Mouse (Mus musculus) liver, embryonic 15.5 days (tissue): ENCODE data around the gene Taok2. TPM values are rescaled to one million over a fixed set of nuclear protein-coding genes. Genes with fewer than 3 reads are reported as not detected.

Experiments
- ATAC-seq: fragments of 200-750 bp; cut with Nextera tagmentation; 2 replicates; pipeline ENCODE4 v1.8.0; 2017; ENCODE audit warnings: moderate number of reproducible peaks, mild to moderate bottlenecking, moderate library complexity; ENCODE audit not compliant: insufficient read depth
- H3K27ac ChIP-seq: fragments of 300-500 bp; sonication (generic); replicated peaks from 2 replicates; pipeline ENCODE4 v1.5.1; 2015; ENCODE audit warnings: mild to moderate bottlenecking, inconsistent platforms
- H3K27me3 ChIP-seq: fragments of 300-500 bp; sonication (generic); 2 replicates; pipeline ENCODE4 v1.6.1; 2015; ENCODE audit warnings: mild to moderate bottlenecking, inconsistent platforms
- H3K36me3 ChIP-seq: fragments of 300-500 bp; sonication (generic); replicated peaks from 2 replicates; pipeline ENCODE4 v1.6.1; 2015; ENCODE audit warnings: moderate library complexity, mild to moderate bottlenecking, inconsistent platforms
- H3K4me1 ChIP-seq: fragments of 300-500 bp; sonication (generic); replicated peaks from 2 replicates; pipeline ENCODE4 v1.6.1; 2015; ENCODE audit warnings: inconsistent platforms
- H3K4me2 ChIP-seq: fragments of 300-500 bp; sonication (generic); 2 replicates; pipeline ENCODE4 v1.6.1; 2015; ENCODE audit warnings: moderate library complexity, mild to moderate bottlenecking, inconsistent platforms
- H3K4me3 ChIP-seq: fragments of 300-500 bp; sonication (generic); replicated peaks from 2 replicates; pipeline ENCODE4 v1.5.1; 2015; ENCODE audit warnings: mild to moderate bottlenecking, inconsistent platforms
- H3K9ac ChIP-seq: fragments of 300-500 bp; sonication (generic); 2 replicates; pipeline ENCODE4 v1.6.1; 2015; ENCODE audit warnings: moderate library complexity, mild to moderate bottlenecking, inconsistent platforms
- H3K9me3 ChIP-seq: fragments of 300-500 bp; sonication (generic); replicated peaks from 2 replicates; pipeline ENCODE4 v1.6.1; 2016; ENCODE audit warnings: inconsistent platforms
- WGBS: fragments of 180-500 bp; shearing (Covaris S2); methylation state at CpG from one replicate; pipeline ENCODE4 v1.1.7; 2015; ENCODE audit warnings: mixed read lengths; ENCODE audit not compliant: insufficient replicate concordance; 5-methylcytosine and 5-hydroxymethylcytosine counted together
- polyA plus RNA-seq: library from polyadenylated mRNA; unstranded; fragments of >200 nt; fragmentation: Nextera tagmentation; extraction: Ambion mirVana; gene quantifications from 2 replicates; pipeline ENCODE4 v1.2.1, GENCODE M21; 2015

The Taok2 gene
- polyA plus RNA-seq, 1 experiment from 2014 or later: 11.3 TPM

GRCm38 (mm10) chr7:126825403-126825802, 59.1 kb downstream of the Taok2 start:
- WGBS: 25% methylated on average over 8 of the region's 8 CpGs
- peaks cover 80% of the 10 kb centered on the region for H3K27me3 ChIP-seq

GRCm38 (mm10) chr7:126823940-126824339, 60.6 kb downstream of the Taok2 start:
- 16% methylated on average over 10 of the region's 10 CpGs for WGBS
- Histone ChIP-seq H3K9ac (no peak overlapping the region), H3K4me3 (no peak overlapping the region), H3K27me3 (peaks cover 68% of the 10 kb centered on the region), H3K36me3 (no peaks in the 10 kb centered on the region), H3K4me2 (no peak overlapping the region), H3K9me3 (no peaks in the 10 kb centered on the region), H3K27ac (no peak overlapping the region), H3K4me1 (0 out of 2 replicates have a peak, but pooled peaks cover 8% of the 10 kb centered on the region)
- ATAC-seq: no peak

More at GRCm38 (mm10) chr7:126825403-126825802, 59.1 kb downstream of the Taok2 start:
- Histone ChIP-seq H3K36me3 (no peaks in the 10 kb centered on the region), H3K9me3 (no peaks in the 10 kb centered on the region), H3K4me1 (0 out of 2 replicates have a peak, but pooled peaks cover 8% of the 10 kb centered on the region), H3K4me3 (no peak overlapping the region), H3K4me2 (no peak overlapping the region), H3K27ac (no peak overlapping the region), H3K9ac (no peak overlapping the region)
- no peak for ATAC-seq

- no peaks in the 10 kb centered on the region for H3K9me3 ChIP-seq
- ATAC-seq: no peak
- H3K4me1 ChIP-seq: 0 out of 2 replicates have a peak, but pooled peaks cover 8% of the 10 kb centered on the region
- peaks cover 62% of the 10 kb centered on the region for H3K27me3 ChIP-seq
- H3K4me3 ChIP-seq: no peak overlapping the region
- no peaks in the 10 kb centered on the region for H3K36me3 ChIP-seq
- H3K27ac ChIP-seq: no peak overlapping the region
- 5% methylated on average over 18 of the region's 19 CpGs for WGBS
- no peak overlapping the region for H3K4me2 ChIP-seq
- no peak overlapping the region for H3K9ac ChIP-seq
Measured at GRCm38 (mm10) chr7:126823202-126823711, 61.2 kb downstream of the Taok2 start.

GRCm38 (mm10) chr7:126822741-126823140, 61.8 kb downstream of the Taok2 start:
- no peak for ATAC-seq
- Histone ChIP-seq H3K27me3 (peaks cover 61% of the 10 kb centered on the region), H3K9me3 (no peaks in the 10 kb centered on the region), H3K27ac (no peak overlapping the region), H3K9ac (no peak overlapping the region), H3K4me3 (no peak overlapping the region), H3K4me1 (0 out of 2 replicates have a peak, but pooled peaks cover 8% of the 10 kb centered on the region), H3K4me2 (no peak overlapping the region), H3K36me3 (no peaks in the 10 kb centered on the region)
- 34% methylated on average over 9 of the region's 9 CpGs for WGBS

- peaks cover 61% of the 10 kb centered on the region for H3K27me3 ChIP-seq
- H3K27ac ChIP-seq: no peak overlapping the region
- no peak for ATAC-seq
- no peak overlapping the region for H3K4me2 ChIP-seq
- 0 out of 2 replicates have a peak, but pooled peaks cover 8% of the 10 kb centered on the region for H3K4me1 ChIP-seq
- H3K36me3 ChIP-seq: no peaks in the 10 kb centered on the region
- H3K9me3 ChIP-seq: no peaks in the 10 kb centered on the region
- 22% methylated on average over 7 of the region's 7 CpGs for WGBS
- no peak overlapping the region for H3K4me3 ChIP-seq
- H3K9ac ChIP-seq: no peak overlapping the region
Measured at GRCm38 (mm10) chr7:126821835-126822511, 62.5 kb downstream of the Taok2 start.

- Histone ChIP-seq H3K27me3 (peaks cover 31% of the 10 kb centered on the region), H3K4me2 (no peak overlapping the region), H3K36me3 (no peaks in the 10 kb centered on the region), H3K4me3 (no peak overlapping the region), H3K9ac (no peak overlapping the region), H3K9me3 (no peaks in the 10 kb centered on the region), H3K27ac (no peak overlapping the region), H3K4me1 (0 out of 2 replicates have a peak, but pooled peaks cover 8% of the 10 kb centered on the region)
- no peak for ATAC-seq
- 17% methylated on average over 1 of the region's 1 CpGs for WGBS
Measured at GRCm38 (mm10) chr7:126818818-126819217, 65.7 kb downstream of the Taok2 start.

GRCm38 (mm10) chr7:126817595-126817994, 66.9 kb downstream of the Taok2 start:
- Histone ChIP-seq H3K27ac (no peak overlapping the region), H3K9ac (no peak overlapping the region), H3K4me3 (no peak overlapping the region), H3K4me2 (no peak overlapping the region), H3K4me1 (0 out of 2 replicates have a peak, but pooled peaks cover 7% of the 10 kb centered on the region), H3K36me3 (no peaks in the 10 kb centered on the region), H3K9me3 (no peaks in the 10 kb centered on the region), H3K27me3 (peaks cover 18% of the 10 kb centered on the region)
- no peak for ATAC-seq
- 71% methylated on average over 7 of the region's 7 CpGs for WGBS

- Histone ChIP-seq H3K27ac (no peak overlapping the region), H3K4me1 (no peaks in the 10 kb centered on the region), H3K27me3 (peaks cover 10% of the 10 kb centered on the region; the same call in 1 of the 2 replicates), H3K36me3 (no peaks in the 10 kb centered on the region), H3K9me3 (no peaks in the 10 kb centered on the region), H3K4me3 (no peak overlapping the region), H3K9ac (no peak overlapping the region), H3K4me2 (no peak overlapping the region)
- 63% methylated on average over 8 of the region's 8 CpGs for WGBS
- no peak for ATAC-seq
Measured at GRCm38 (mm10) chr7:126816494-126816893, 68.0 kb downstream of the Taok2 start.

GRCm38 (mm10) chr7:126815726-126816222, 68.7 kb downstream of the Taok2 start:
- Histone ChIP-seq H3K4me2 (no peak overlapping the region), H3K9ac (no peak overlapping the region), H3K4me1 (no peaks in the 10 kb centered on the region), H3K9me3 (no peaks in the 10 kb centered on the region), H3K27me3 (peaks cover 3% of the 10 kb centered on the region; the same call in 1 of the 2 replicates), H3K4me3 (no peak overlapping the region), H3K36me3 (no peaks in the 10 kb centered on the region), H3K27ac (no peak overlapping the region)
- WGBS: 55% methylated on average over 8 of the region's 8 CpGs
- no peak for ATAC-seq
